In the genomic region with DNA sequence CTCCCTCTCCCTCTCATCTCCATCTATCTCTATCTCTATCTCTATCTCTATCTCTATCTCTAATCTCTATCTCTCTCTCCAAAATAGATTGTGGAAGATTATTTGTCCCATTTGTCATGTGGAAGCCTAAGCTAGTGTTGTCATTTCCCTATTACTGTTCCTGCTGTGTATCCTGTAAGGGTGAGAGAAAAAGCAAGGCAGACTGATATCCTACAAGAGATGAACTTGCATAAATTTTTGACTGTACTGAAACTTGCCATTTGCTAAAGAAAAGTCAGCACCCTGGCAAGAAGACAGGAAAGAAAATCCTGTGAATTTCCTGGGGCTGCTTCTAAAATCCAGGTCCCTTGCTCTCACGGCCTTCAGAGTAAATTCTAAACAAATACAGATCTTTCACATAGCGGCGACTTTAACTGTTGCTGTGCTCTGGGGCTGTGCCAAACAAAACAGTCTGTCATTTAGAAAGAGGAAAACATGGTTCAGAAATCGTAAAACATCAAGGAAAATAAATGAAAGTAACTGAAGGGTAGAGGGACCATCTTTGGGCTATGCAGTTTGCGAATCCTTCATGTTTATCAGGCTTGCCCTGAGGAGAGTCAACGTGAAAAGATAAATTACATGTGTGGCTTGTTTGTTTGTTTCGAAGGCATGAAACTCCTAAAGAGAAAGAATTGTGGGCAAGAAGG, we compare ENCODE assay signal across 11 mouse cellular contexts.
DNase-seq lines count a peak whose midpoint lies in the region; TF ChIP-seq lines count a peak whose summit lies in the region.
"Had no signal": no experiment of that assay in that cellular context is flagged by ENCODE, and none has a peak within 500 bp of the region (broad histone marks: within the 10 kb centered on the region; RNA-seq: fewer than 3 reads in every experiment).

No protein-coding gene starts in this region.

- WGBS in kidney, adult 2 months, result 41% methylated on average over 7 of the region's 7 CpGs

- intact Hi-C loops in heart, postnatal 14 days (cut with DNase I), result no loop called here
- intact Hi-C loops in left cerebral cortex, postnatal 36 days (cut with DNase I), result no loop called here

- TF ChIP-seq POLR2A in kidney, adult 2 months (IDR thresholded peaks at IDR 0.05; ENCODE audit: low read depth, low read length), result no peak

- peak; percentile 40 for DNase-seq in adrenal gland, postnatal 10 days
- no peak for DNase-seq in adrenal gland, postnatal 25 days
- peak; percentile 24 for DNase-seq in kidney, adult 2 months
- no peak for DNase-seq in kidney, adult 11 months
- DNase-seq in heart, postnatal 14 days, result peak; percentile 3 to 12
- peak; percentile 33 for DNase-seq in lung, postnatal 10 days
- no peak for DNase-seq in left cerebral cortex, postnatal 36 days (ENCODE audit: low spot score in 2 of 2)
- no peak for DNase-seq in gastrocnemius, adult 8-10 months (ENCODE audit: low spot score in 2 of 2)
- DNase-seq: cerebellum, adult 9-11 months; retina, postnatal 1 day; thymus, adult 2 months had no signal

- H3K4me1 ChIP-seq in kidney, adult 2 months (ENCODE audit: control insufficient read depth, insufficient read depth, low read length), result no peaks in the 10 kb centered on the region; the same call in 1 of the 2 replicates

- H3K36me3 ChIP-seq in kidney, adult 2 months (ENCODE audit: control insufficient read depth, insufficient read depth, low read length), result no peaks in the 10 kb centered on the region

- TF ChIP-seq CTCF in kidney, adult 2 months (conservative IDR thresholded peaks at IDR 0.05; ENCODE audit: insufficient read depth, insufficient read length, low read depth, low read length), result no peak

- H3K27me3 ChIP-seq in kidney, adult 2 months (replicated peaks; ENCODE audit: control insufficient read depth, insufficient read depth, low read length), result no peaks in the 10 kb centered on the region

- no peak overlapping the region for H3K4me3 ChIP-seq in kidney, adult 2 months (ENCODE audit: insufficient read depth, low read depth, low read length)

- peak overlapping the region; percentile 23; the same call in 1 of the 2 replicates for H3K27ac ChIP-seq in kidney, adult 2 months (ENCODE audit: insufficient read depth, low read depth, low read length)

Comparison
In these comparisons a context has a peak if more than half of its experiments do, and no peak if none do; other contexts are left out.
1. DNase-seq: peak in adrenal gland, postnatal 10 days (single experiment), kidney, adult 2 months (single experiment), heart, postnatal 14 days (2 of 2) and lung, postnatal 10 days (single experiment); none in adrenal gland, postnatal 25 days (single experiment), kidney, adult 11 months (single experiment), left cerebral cortex, postnatal 36 days (0 of 2) and gastrocnemius, adult 8-10 months (0 of 2).